Mouse (Mus musculus): ENCODE data around the gene Tmem213. TPM values are rescaled to one million over a fixed set of nuclear protein-coding genes. Genes with fewer than 3 reads are reported as not detected.

Gene Tmem213
- total RNA-seq, 4 experiments from 2014 or later, result not detected

DNA sequence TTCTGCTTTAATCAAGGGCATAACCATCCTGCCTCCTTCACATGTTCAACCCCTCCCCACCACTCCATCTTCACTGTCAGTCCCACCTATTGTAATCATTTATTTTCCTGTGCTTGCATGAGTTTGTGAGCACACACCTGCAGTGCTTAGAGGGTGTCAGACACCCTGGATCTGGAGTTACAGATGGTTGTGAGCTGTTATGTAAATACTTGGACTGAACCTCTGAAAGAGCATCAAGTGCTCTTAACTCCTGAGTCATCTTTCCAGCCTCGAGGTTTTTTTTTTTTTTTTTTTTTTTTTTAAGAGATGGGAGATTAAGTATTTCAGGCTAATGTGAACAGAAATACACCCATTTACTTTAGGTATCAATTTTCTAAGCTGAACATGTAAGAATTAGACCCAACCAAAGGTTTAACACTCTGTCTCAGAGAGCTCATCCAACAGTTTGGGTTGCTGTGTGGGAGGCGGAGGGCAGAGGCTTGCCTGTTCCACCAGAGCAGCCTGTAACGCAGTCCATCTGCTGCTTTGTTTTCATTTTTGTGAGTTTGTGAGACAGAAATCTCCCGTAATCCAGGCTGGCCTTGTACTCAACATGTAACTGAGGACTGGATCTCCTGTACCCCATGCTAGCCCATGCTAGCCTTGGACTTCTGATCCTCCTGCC, 7.2 kb downstream of the Tmem213 start:
- peak in 1 of 2 experiments; percentile 43 for DNase-seq (ENCODE audit: low spot score in 2 of 2)

DNA sequence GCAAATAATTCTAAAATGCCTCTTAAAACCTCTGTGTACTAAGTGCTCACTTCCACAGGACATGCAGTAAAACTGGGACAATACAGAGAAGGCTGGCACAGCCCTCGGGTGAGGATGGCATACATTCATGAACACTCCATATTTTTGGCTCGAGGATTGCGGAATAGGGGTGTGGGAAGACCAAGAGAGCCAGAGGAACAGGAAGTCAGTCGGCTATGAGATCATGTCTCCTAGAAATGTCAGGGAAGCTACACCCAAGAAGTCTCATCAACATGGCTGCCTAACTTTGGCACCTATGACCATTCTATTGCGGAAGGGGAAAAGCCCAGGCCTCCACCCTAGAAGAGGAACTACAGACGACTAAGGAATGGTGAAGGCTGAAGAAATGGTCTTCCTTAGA, 9.3 kb downstream of the Tmem213 start:
- DNase-seq (ENCODE audit: low spot score in 2 of 2), result no peak

DNA sequence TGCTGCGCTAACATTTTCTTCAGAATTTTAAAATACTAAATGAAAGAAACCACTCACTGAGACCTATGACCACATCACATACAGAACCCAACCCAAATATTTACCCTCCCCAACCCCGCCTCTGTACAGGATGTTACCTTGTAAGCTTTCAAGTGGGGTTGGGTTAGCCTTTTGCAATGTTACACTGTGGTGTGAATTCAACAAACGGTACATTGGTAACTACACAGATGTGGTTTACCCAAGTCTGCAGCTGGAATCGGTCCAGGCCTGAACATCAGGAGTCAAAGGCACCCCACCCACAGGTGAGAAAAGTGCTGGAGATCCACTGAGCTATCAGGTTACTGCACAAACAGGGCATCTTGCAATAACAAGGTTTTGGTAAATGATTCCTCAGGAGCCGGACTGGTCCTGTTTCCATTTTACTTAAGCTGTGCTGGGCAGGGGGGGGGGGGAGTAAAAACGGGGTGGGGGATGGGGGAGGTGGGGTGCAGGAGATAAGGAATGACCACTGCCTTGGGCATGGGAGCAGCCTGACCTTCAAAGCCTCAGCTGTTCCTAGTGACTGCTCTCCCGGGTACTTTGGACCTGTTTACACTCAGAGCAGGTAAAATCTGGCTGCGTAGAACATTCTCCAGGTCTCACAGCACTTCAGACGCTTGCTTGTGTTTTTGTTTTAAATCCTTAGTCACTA, 11.8 kb downstream of the Tmem213 start:
- no peak for DNase-seq (ENCODE audit: low spot score in 2 of 2)

DNA sequence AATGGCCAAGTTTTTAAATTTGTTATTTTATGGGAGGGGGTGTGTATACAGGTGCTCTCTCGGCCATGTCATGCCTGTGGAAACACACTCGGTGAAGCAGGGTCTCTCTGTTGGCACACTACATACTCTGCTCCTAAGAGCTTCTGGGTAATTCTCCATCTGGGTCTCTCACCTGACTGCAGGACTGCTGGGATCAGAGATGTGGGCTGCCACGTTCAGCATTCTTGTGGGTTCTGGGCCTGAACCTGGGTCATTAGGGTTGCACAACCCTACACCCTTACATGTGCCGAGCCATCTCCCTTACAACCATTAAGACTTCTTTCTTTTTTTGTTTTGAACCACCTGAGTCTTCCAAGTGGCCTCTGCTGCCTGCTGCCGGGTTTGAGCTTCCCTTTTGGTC, 12.8 kb downstream of the Tmem213 start:
- DNase-seq (ENCODE audit: low spot score in 2 of 2), result no peak

DNA sequence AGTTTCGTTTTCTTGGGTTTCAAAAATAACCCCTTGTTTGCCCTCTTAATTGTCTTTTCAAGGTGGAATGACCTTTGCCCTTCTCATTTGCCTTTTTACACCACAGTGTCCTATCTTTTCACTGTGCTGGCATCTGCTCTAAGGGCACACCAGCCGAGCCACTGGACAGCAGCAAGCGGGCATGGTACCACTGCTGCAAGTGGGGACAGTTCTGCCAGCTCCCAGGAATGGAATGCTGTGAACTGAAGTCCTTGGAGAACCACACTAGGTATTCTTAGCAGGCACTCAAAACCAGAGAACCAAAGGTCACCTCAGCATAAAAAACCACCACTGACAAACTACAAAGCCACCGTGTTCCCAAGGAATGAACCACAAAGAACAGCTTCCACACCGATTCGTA, 13.7 kb downstream of the Tmem213 start:
- DNase-seq (ENCODE audit: low spot score in 2 of 2), result no peak

- DNase-seq (ENCODE audit: low spot score in 2 of 2), result no peak
These were observed 14.6 kb downstream of the Tmem213 start for GRCm38 (mm10) chr6:38123471-38124206.

DNA sequence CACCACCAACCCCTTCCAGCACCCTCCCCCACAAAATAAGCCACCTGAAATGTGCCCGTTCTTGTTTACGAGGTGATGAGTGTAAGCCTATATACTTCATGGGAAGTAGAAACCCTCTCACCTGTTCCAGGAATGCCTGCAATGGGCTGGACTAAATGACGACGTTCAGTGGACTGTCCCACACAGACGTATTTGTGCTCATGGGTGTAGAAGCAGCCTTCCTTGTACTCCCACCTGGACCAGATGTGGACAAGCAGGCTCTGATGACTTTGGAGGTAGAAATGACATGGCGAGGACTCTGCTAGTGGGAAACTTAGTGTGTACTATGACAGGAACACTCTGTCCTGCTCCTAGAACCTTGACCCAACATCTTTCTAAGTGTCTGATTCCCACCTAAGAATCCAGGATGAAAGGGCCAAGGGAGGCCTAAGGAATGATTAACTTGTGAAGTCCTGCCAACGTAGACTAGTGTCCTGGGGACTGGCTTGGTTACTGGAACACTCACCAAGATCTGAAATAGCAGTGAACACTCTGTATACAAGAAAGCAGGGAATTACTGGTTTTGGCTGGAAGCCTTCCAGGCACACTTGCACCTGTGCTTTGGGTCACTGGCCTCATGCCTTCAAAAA, 15.3 kb downstream of the Tmem213 start, which contains the start of gene Atp6v0a4:
Atp6v0a4 (minus strand) TSS at position 380 of the 629 bp plus-strand sequence.
- DNase-seq (ENCODE audit: low spot score in 2 of 2), result no peak

- DNase-seq (ENCODE audit: low spot score in 2 of 2), result no peak
These were observed 15.8 kb downstream of the Tmem213 start for GRCm38 (mm10) chr6:38124882-38125281.

GRCm38 (mm10) chr6:38125462-38125861, 16.4 kb downstream of the Tmem213 start:
- no peak for DNase-seq (ENCODE audit: low spot score in 2 of 2)

DNA sequence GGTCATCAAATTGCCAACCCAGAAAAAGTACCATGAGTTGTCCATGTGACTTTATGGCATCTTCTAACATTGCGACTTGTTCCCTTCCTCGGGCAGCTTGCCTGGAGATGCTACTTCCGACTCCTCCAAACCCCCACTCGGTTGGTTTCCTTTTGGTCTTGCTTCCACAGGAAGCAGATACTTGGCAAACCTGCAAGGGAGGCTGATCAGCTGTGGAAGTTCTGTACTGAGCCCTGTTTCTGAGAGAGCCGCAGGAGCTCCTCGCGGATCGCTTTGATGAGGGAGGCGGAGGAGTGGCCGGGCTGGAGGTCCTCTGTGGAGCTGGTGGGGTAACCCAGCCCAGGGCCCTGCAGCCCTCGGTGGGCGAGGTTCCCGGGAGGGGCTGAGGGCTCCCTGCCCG, 19.1 kb downstream of the Tmem213 start:
- no peak for DNase-seq (ENCODE audit: low spot score in 2 of 2)

GRCm38 (mm10) chr6:38129883-38130282, 20.8 kb downstream of the Tmem213 start:
- no peak for DNase-seq (ENCODE audit: low spot score in 2 of 2)

- no peak for DNase-seq (ENCODE audit: low spot score in 2 of 2)
These were observed 22.8 kb downstream of the Tmem213 start for GRCm38 (mm10) chr6:38131801-38132231.

- peak; percentile 35 to 76 for DNase-seq (ENCODE audit: low spot score in 2 of 2)
These were observed 25.9 kb downstream of the Tmem213 start for GRCm38 (mm10) chr6:38134806-38135559.

GRCm38 (mm10) chr6:38139086-38139485, 30.0 kb downstream of the Tmem213 start:
- no peak for DNase-seq (ENCODE audit: low spot score in 2 of 2)

- no peak for DNase-seq (ENCODE audit: low spot score in 2 of 2)
These were observed 31.3 kb downstream of the Tmem213 start for GRCm38 (mm10) chr6:38140402-38140801.

- no peak for DNase-seq (ENCODE audit: low spot score in 2 of 2)
These were observed 35.3 kb downstream of the Tmem213 start for GRCm38 (mm10) chr6:38144161-38144998.

- no peak for DNase-seq (ENCODE audit: low spot score in 2 of 2)
These were observed 36.5 kb downstream of the Tmem213 start for GRCm38 (mm10) chr6:38145463-38146065.

DNA sequence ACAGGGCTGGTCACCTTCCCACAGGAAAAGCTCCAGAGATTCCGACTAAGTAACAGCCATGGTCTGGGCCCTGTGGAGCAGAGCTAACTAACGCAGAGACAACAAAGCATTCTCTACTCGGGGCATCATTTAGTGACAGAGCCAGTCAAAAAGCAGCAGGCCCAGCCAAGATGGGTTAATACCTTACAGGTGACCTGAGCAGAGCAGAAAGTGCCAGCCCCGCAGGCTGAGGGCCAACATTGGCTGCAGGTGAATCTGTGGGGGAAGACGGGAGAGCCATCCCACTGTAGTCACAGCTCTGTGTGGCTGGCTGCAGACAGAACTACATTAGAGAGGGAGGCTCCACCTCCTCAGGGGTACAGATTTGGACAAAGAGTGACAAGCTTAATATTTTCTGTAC, 38.2 kb downstream of the Tmem213 start:
- DNase-seq (ENCODE audit: low spot score in 2 of 2), result no peak

DNA sequence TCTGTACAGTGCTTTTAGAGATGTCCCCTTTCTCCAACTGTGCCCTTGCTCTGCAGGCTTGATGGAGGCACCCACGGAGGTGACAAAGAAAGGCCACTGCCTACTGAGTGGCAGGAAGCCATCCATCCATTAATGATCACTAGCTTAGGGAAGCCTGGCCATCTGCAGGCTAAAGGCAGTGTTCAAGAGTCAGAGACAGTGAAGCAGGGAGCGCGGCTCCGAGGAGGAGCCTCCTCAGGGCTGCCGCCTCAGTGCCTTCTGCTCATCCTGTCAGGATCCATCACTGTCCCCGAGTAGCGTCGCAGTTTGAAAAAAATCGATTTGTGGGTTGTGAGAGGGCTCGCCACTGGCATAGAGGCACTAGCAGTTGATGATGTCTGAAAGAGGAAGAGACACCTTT, 39.6 kb downstream of the Tmem213 start:
- DNase-seq (ENCODE audit: low spot score in 2 of 2), result no peak

GRCm38 (mm10) chr6:38149483-38149882, 40.4 kb downstream of the Tmem213 start:
- DNase-seq (ENCODE audit: low spot score in 2 of 2), result no peak
